11 mouse cellular contexts compared by ENCODE assay signal in genomic region chr4:134120192-134120805, GRCm38 (mm10). TPM values are rescaled to one million over a fixed set of nuclear protein-coding genes. Genes with fewer than 3 reads are reported as not detected.
DNase-seq lines count a peak whose midpoint lies in the region; ATAC-seq and TF ChIP-seq lines count a peak whose summit lies in the region.
"Had no signal": no experiment of that assay in that cellular context is flagged by ENCODE, and none has a peak within 500 bp of the region (broad histone marks: within the 10 kb centered on the region; RNA-seq: fewer than 3 reads in every experiment).

No protein-coding gene starts in this region.

- H3K27ac ChIP-seq in midbrain, embryonic 11.5 days (ENCODE audit: low read depth, low read length), result no peak overlapping the region
- H3K27ac ChIP-seq in midbrain, embryonic 16.5 days (ENCODE audit: low read length), result no peak overlapping the region
- H3K27ac ChIP-seq in ES-Bruce4 (ENCODE audit: insufficient read depth, low read length), result peak overlapping the region; percentile 60
- no peak overlapping the region for H3K27ac ChIP-seq in intestine, postnatal 0 days (ENCODE audit: low read depth, low read length)
- no peak overlapping the region for H3K27ac ChIP-seq in limb, embryonic 10.5 days

- no peak overlapping the region for H3K4me2 ChIP-seq in midbrain, embryonic 11.5 days
- H3K4me2 ChIP-seq in midbrain, embryonic 16.5 days (ENCODE audit: low read length), result no peak overlapping the region
- H3K4me2 ChIP-seq in intestine, postnatal 0 days (replicated peaks; ENCODE audit: low read depth), result no peak overlapping the region

- H3K27me3 ChIP-seq in midbrain, embryonic 11.5 days (ENCODE audit: control insufficient read depth, insufficient read depth, low read length), result no peaks in the 10 kb centered on the region
- no peaks in the 10 kb centered on the region for H3K27me3 ChIP-seq in midbrain, embryonic 16.5 days (ENCODE audit: control insufficient read depth, insufficient read depth, low read depth, low read length)
- H3K27me3 ChIP-seq in ES-Bruce4 (ENCODE audit: control insufficient read depth, insufficient read depth, low read length, poor library complexity, severe bottlenecking), result no peaks in the 10 kb centered on the region
- H3K27me3 ChIP-seq in intestine, postnatal 0 days (replicated peaks; ENCODE audit: control insufficient read depth, insufficient read depth, low read length), result no peaks in the 10 kb centered on the region
- no peaks in the 10 kb centered on the region for H3K27me3 ChIP-seq in limb, embryonic 10.5 days (ENCODE audit: low read depth, poor library complexity, severe bottlenecking)

- whole genome bisulfite sequencing in midbrain, embryonic 11.5 days, result 79% methylated on average over 6 of the region's 6 CpGs
- WGBS in midbrain, embryonic 16.5 days, result 83% methylated on average over 6 of the region's 6 CpGs
- WGBS in intestine, postnatal 0 days, result 75% methylated on average over 6 of the region's 6 CpGs
- WGBS in limb, embryonic 10.5 days, result 80% methylated on average over 6 of the region's 6 CpGs

- H3K36me3 ChIP-seq in midbrain, embryonic 11.5 days (ENCODE audit: control insufficient read depth, insufficient read depth, low read length), result no peaks in the 10 kb centered on the region
- no peaks in the 10 kb centered on the region for H3K36me3 ChIP-seq in midbrain, embryonic 16.5 days (ENCODE audit: control insufficient read depth, insufficient read depth, low read length)
- H3K36me3 ChIP-seq in ES-Bruce4 (ENCODE audit: control insufficient read depth, insufficient read depth, low read length, poor library complexity, severe bottlenecking), result no peaks in the 10 kb centered on the region
- no peaks in the 10 kb centered on the region for H3K36me3 ChIP-seq in intestine, postnatal 0 days (ENCODE audit: control insufficient read depth, insufficient read depth)
- no peaks in the 10 kb centered on the region for H3K36me3 ChIP-seq in limb, embryonic 10.5 days

- no peak for TF ChIP-seq POLR2A in ES-Bruce4 (IDR thresholded peaks at IDR 0.05; ENCODE audit: insufficient read depth, low read length)

- no peaks in the 10 kb centered on the region for H3K4me1 ChIP-seq in midbrain, embryonic 11.5 days (ENCODE audit: control insufficient read depth, insufficient read depth, low read length)
- H3K4me1 ChIP-seq in midbrain, embryonic 16.5 days (ENCODE audit: control insufficient read depth, insufficient read depth, low read length), result 0 out of 2 replicates have a peak, but pooled peaks cover 4% of the 10 kb centered on the region
- H3K4me1 ChIP-seq in ES-Bruce4 (ENCODE audit: control insufficient read depth, insufficient read depth, low read length), result peaks cover 29% of the 10 kb centered on the region
- peaks cover 14% of the 10 kb centered on the region; the same call in 1 of the 2 replicates for H3K4me1 ChIP-seq in intestine, postnatal 0 days (replicated peaks; ENCODE audit: control insufficient read depth, insufficient read depth, low read length)
- H3K4me1 ChIP-seq in limb, embryonic 10.5 days, result peaks cover 55% of the 10 kb centered on the region

- TF ChIP-seq EP300 in ES-Bruce4 (IDR thresholded peaks at IDR 0.05; ENCODE audit: insufficient read depth, low read depth, low read length), result no peak

- no peak for TF ChIP-seq CTCF in ES-Bruce4 (IDR thresholded peaks at IDR 0.05; ENCODE audit: low read depth, low read length)
- TF ChIP-seq CTCF in intestine, postnatal 0 days (IDR thresholded peaks at IDR 0.05; ENCODE audit: low read depth), result no peak

- peak; percentile 73 for DNase-seq in midbrain, embryonic 11.5 days (ENCODE audit: low spot score, missing footprints)
- peak; percentile 25 for DNase-seq in thymus, postnatal 25 days
- no peak for DNase-seq in limb, embryonic 10.5 days (ENCODE audit: low spot score)
- DNase-seq: cerebellum, adult 2 months; heart, adult 18-20 months; heart, postnatal 10 days; right cerebral cortex, postnatal 25 days had no signal

- no peak overlapping the region for H3K4me3 ChIP-seq in midbrain, embryonic 11.5 days (ENCODE audit: low read depth, low read length)
- H3K4me3 ChIP-seq in midbrain, embryonic 16.5 days (ENCODE audit: low read depth, low read length), result no peak overlapping the region
- H3K4me3 ChIP-seq in ES-Bruce4 (ENCODE audit: low read depth, low read length), result no peak overlapping the region
- H3K4me3 ChIP-seq in intestine, postnatal 0 days (ENCODE audit: low read depth, low read length), result no peak overlapping the region
- no peak overlapping the region for H3K4me3 ChIP-seq in limb, embryonic 10.5 days

- H3K9ac ChIP-seq in midbrain, embryonic 11.5 days (ENCODE audit: low read length), result no peak overlapping the region
- no peak overlapping the region for H3K9ac ChIP-seq in midbrain, embryonic 16.5 days (ENCODE audit: low read depth, low read length)
- peak overlapping the region; percentile 26 for H3K9ac ChIP-seq in ES-Bruce4 (ENCODE audit: low read depth, poor library complexity, severe bottlenecking)
- no peak overlapping the region for H3K9ac ChIP-seq in intestine, postnatal 0 days (ENCODE audit: low read depth, low read length)

- H3K9me3 ChIP-seq in midbrain, embryonic 11.5 days (ENCODE audit: control insufficient read depth, low read length), result no peaks in the 10 kb centered on the region
- H3K9me3 ChIP-seq in midbrain, embryonic 16.5 days (replicated peaks; ENCODE audit: control insufficient read depth, low read length, poor library complexity, severe bottlenecking), result no peaks in the 10 kb centered on the region
- H3K9me3 ChIP-seq in ES-Bruce4 (replicated peaks; ENCODE audit: control insufficient read depth, insufficient read depth, low read length, poor library complexity, severe bottlenecking), result no peaks in the 10 kb centered on the region
- H3K9me3 ChIP-seq in intestine, postnatal 0 days (ENCODE audit: control insufficient read depth), result no peaks in the 10 kb centered on the region
- H3K9me3 ChIP-seq in limb, embryonic 10.5 days (replicated peaks), result no peaks in the 10 kb centered on the region

- no peak for ATAC-seq in midbrain, embryonic 11.5 days (ENCODE audit: low FRiP score)
- no peak for ATAC-seq in midbrain, embryonic 16.5 days
- ATAC-seq in intestine, postnatal 0 days, result 0 out of 2 replicates have a peak, but pooled peaks have one; percentile 14
- no peak for ATAC-seq in inflammation-experienced regulatory T-cells, adult 6 months

RNA-seq across cellular contexts. Expression of gene Sh3bgrl3, which starts 8.3 kb away (rescaled TPM):
- polyA plus RNA-seq in midbrain, embryonic 11.5 days (2014; fragmentation: Nextera tagmentation; extraction: Ambion mirVana), result 308 and 312 TPM in 2 replicates
- 421 and 430 TPM in 2 replicates for polyA plus RNA-seq in midbrain, embryonic 16.5 days (2015; fragmentation: Nextera tagmentation; extraction: Ambion mirVana)
- polyA plus RNA-seq in ES-Bruce4 (2011; ENCODE audit: insufficient read depth, insufficient read length, low read depth, missing spikeins), result 105 and 106 TPM in 2 replicates
- polyA plus RNA-seq in intestine, postnatal 0 days (2015; fragmentation: Nextera tagmentation; extraction: Ambion mirVana), result 503 and 522 TPM in 2 replicates
- 280 and 308 TPM in 2 replicates for polyA plus RNA-seq in limb, embryonic 10.5 days (2016; fragmentation: Nextera tagmentation; extraction: Ambion mirVana)
- polyA plus RNA-seq in inflammation-experienced regulatory T-cells, adult 6 months (2017; shearing (Covaris generic)), result 1,000 to 10,000 TPM in 2 of 3 experiments, 100 to 1,000 TPM in 1; 884 to 1,358 (median 1,179) TPM

RNA-seq across cellular contexts. Expression of gene Ubxn11, which starts 17.9 kb away (rescaled TPM):
- polyA plus RNA-seq in midbrain, embryonic 11.5 days (2014; fragmentation: Nextera tagmentation; extraction: Ambion mirVana), result 3.0 and 4.7 TPM in 2 replicates
- polyA plus RNA-seq in midbrain, embryonic 16.5 days (2015; fragmentation: Nextera tagmentation; extraction: Ambion mirVana), result 18.4 and 19.0 TPM in 2 replicates
- 10.4 and 11.6 TPM in 2 replicates for polyA plus RNA-seq in ES-Bruce4 (2011; ENCODE audit: insufficient read depth, insufficient read length, low read depth, missing spikeins)
- 0.88 and 1.5 TPM in 2 replicates for polyA plus RNA-seq in intestine, postnatal 0 days (2015; fragmentation: Nextera tagmentation; extraction: Ambion mirVana)
- polyA plus RNA-seq in limb, embryonic 10.5 days (2016; fragmentation: Nextera tagmentation; extraction: Ambion mirVana), result 5.1 and 6.5 TPM in 2 replicates
- 10 to 100 TPM; 36.2 to 54.5 (median 36.5) TPM for polyA plus RNA-seq in inflammation-experienced regulatory T-cells, adult 6 months (2017; shearing (Covaris generic))

RNA-seq across cellular contexts. Expression of gene Cd52, which starts 25.4 kb away (rescaled TPM):
- polyA plus RNA-seq in midbrain, embryonic 11.5 days (2014; fragmentation: Nextera tagmentation; extraction: Ambion mirVana), result 4.3 and 4.7 TPM in 2 replicates
- 0.92 and 2.1 TPM in 2 replicates for polyA plus RNA-seq in midbrain, embryonic 16.5 days (2015; fragmentation: Nextera tagmentation; extraction: Ambion mirVana)
- not detected in 2 replicates for polyA plus RNA-seq in ES-Bruce4 (2011; ENCODE audit: insufficient read depth, insufficient read length, low read depth, missing spikeins)
- polyA plus RNA-seq in intestine, postnatal 0 days (2015; fragmentation: Nextera tagmentation; extraction: Ambion mirVana), result 28.7 and 31.2 TPM in 2 replicates
- 2.4 and 3.9 TPM in 2 replicates for polyA plus RNA-seq in limb, embryonic 10.5 days (2016; fragmentation: Nextera tagmentation; extraction: Ambion mirVana)
- 1,000 to 10,000 TPM; 2,728 to 3,832 (median 3,666) TPM for polyA plus RNA-seq in inflammation-experienced regulatory T-cells, adult 6 months (2017; shearing (Covaris generic))

RNA-seq across cellular contexts. Expression of gene Crybg2, which starts 59.7 kb away (rescaled TPM):
- polyA plus RNA-seq in midbrain, embryonic 11.5 days (2014; fragmentation: Nextera tagmentation; extraction: Ambion mirVana), result 0.89 and 0.98 TPM in 2 replicates
- polyA plus RNA-seq in midbrain, embryonic 16.5 days (2015; fragmentation: Nextera tagmentation; extraction: Ambion mirVana), result 3.8 and 6.6 TPM in 2 replicates
- 19.2 and 26.1 TPM in 2 replicates for polyA plus RNA-seq in ES-Bruce4 (2011; ENCODE audit: insufficient read depth, insufficient read length, low read depth, missing spikeins)
- polyA plus RNA-seq in intestine, postnatal 0 days (2015; fragmentation: Nextera tagmentation; extraction: Ambion mirVana), result 17.9 and 22.5 TPM in 2 replicates
- polyA plus RNA-seq in limb, embryonic 10.5 days (2016; fragmentation: Nextera tagmentation; extraction: Ambion mirVana), result 3.5 and 4.4 TPM in 2 replicates
- polyA plus RNA-seq in inflammation-experienced regulatory T-cells, adult 6 months (2017; shearing (Covaris generic)), result 10 to 100 TPM; 10.8 to 23.3 (median 14.1) TPM

Comparison
In these comparisons a context has a peak if more than half of its experiments do, and no peak if none do; other contexts are left out.
1. RNA of gene Cd52, which starts 25.4 kb away (polyA plus RNA-seq): 2,728 to 3,832 TPM in inflammation-experienced regulatory T-cells, adult 6 months; 28.7 to 31.2 TPM in intestine, postnatal 0 days, 4.3 to 4.7 TPM in midbrain, embryonic 11.5 days, 2.4 to 3.9 TPM in limb, embryonic 10.5 days, 0.92 to 2.1 TPM in midbrain, embryonic 16.5 days and not detected in ES-Bruce4; every median in the first group is over 10 times any median in the second.